Mouse (Mus musculus) limb, embryonic 14.5 days (tissue): ENCODE data around the gene Olfr1138. TPM values are rescaled to one million over a fixed set of nuclear protein-coding genes. Genes with fewer than 3 reads are reported as not detected.

Source experiments
- ATAC-seq: fragments of 200-750 bp; cut with Nextera tagmentation; 2 replicates; pipeline ENCODE4 v1.8.0; 2017; ENCODE audit warnings: low read depth, moderate number of reproducible peaks, moderate TSS enrichment; ENCODE audit not compliant: low FRiP score
- DNase-seq: peaks from one replicate; pipeline ENCODE4 v3.0.0-alpha.2; 2015; ENCODE audit warnings: low spot score
- H3K27ac ChIP-seq: fragments of 300-500 bp; sonication (generic); replicated peaks from 2 replicates; pipeline ENCODE4 v1.5.1; 2014; ENCODE audit warnings: low read depth, mild to moderate bottlenecking, low read length, moderate library complexity, mixed read lengths
- H3K27me3 ChIP-seq: fragments of 300-500 bp; sonication (generic); 2 replicates; pipeline ENCODE4 v1.6.1; 2014; ENCODE audit warnings: low read length, mixed read lengths; ENCODE audit not compliant: control insufficient read depth, insufficient read depth
- H3K36me3 ChIP-seq: fragments of 300-500 bp; sonication (generic); 2 replicates; pipeline ENCODE4 v1.6.1; 2014; ENCODE audit warnings: mild to moderate bottlenecking, low read length, moderate library complexity, mixed read lengths; ENCODE audit not compliant: control insufficient read depth, insufficient read depth
- H3K4me1 ChIP-seq: fragments of 300-500 bp; sonication (generic); 2 replicates; pipeline ENCODE4 v1.6.1; 2014; ENCODE audit warnings: antibody characterized with exemption, low read length, mixed read lengths; ENCODE audit not compliant: control insufficient read depth, insufficient read depth
- H3K4me2 ChIP-seq: fragments of 300-500 bp; sonication (generic); replicated peaks from 2 replicates; pipeline ENCODE4 v1.6.1; 2014; ENCODE audit warnings: low read depth, mild to moderate bottlenecking, low read length, moderate library complexity; ENCODE audit not compliant: severe bottlenecking
- H3K4me3 ChIP-seq: fragments of 300-500 bp; sonication (generic); replicated peaks from 2 replicates; pipeline ENCODE4 v1.5.1; 2014; ENCODE audit warnings: low read length
- H3K9ac ChIP-seq: fragments of 300-500 bp; sonication (generic); 2 replicates; pipeline ENCODE4 v1.6.1; 2014; ENCODE audit warnings: mild to moderate bottlenecking, low read depth, low read length, moderate library complexity; ENCODE audit not compliant: severe bottlenecking
- H3K9me3 ChIP-seq: fragments of 300-500 bp; sonication (generic); 2 replicates; pipeline ENCODE4 v1.6.1; 2016; ENCODE audit warnings: low read length; ENCODE audit not compliant: control insufficient read depth
- POLR2A ChIP-seq: fragments of 200-500 bp; IDR thresholded peaks from 2 replicates; pipeline ENCODE4 v1.8.0; 2012; ENCODE audit warnings: inconsistent platforms, mild to moderate bottlenecking, moderate library complexity, borderline replicate concordance; ENCODE audit not compliant: insufficient read depth, insufficient read length; ENCODE audit errors: extremely low read depth
- WGBS: fragments of 180-500 bp; shearing (Covaris S2); extraction: QIAGEN DNeasy Blood & Tissue Kit; methylation state at CpG from one replicate; pipeline ENCODE4 v1.1.7; 2014; 5-methylcytosine and 5-hydroxymethylcytosine counted together
- polyA plus RNA-seq, 2 experiments: library from polyadenylated mRNA; depleted of rRNA in 1 of 2; stranded (reverse) in 1 of 2; unstranded in 1 of 2; fragments of >200 nt; fragmentation: Nextera tagmentation in 1 of 2; extraction: Ambion mirVana in 1 of 2; gene quantifications; 2 replicates each; pipeline versions ENCODE4 v1.2.1 to v1.2.3; 2012 to 2014

The Olfr1138 gene
- polyA plus RNA-seq (2012; rRNA removed), result not detected in 2 replicates
- polyA plus RNA-seq (2014; fragmentation: Nextera tagmentation; extraction: Ambion mirVana), result not detected in 2 replicates

GRCm38 (mm10) chr2:87739878-87740277, at the start of gene Olfr1138:
Olfr1138 (minus strand) TSS chr2:87739978.
- Histone ChIP-seq H3K36me3 (no peaks in the 10 kb centered on the region), H3K9ac (no peak within 1 kb of the TSS), H3K4me3 (no peak within 1 kb of the TSS), H3K4me1 (no peaks in the 10 kb centered on the region), H3K9me3 (no peaks in the 10 kb centered on the region), H3K4me2 (no peak within 1 kb of the TSS), H3K27ac (no peak within 1 kb of the TSS), H3K27me3 (no peaks in the 10 kb centered on the region)
- TF ChIP-seq POLR2A, result no peak
- DNase-seq, result no peak
- WGBS, result 82% methylated on average over 1 of the region's 1 CpGs
- ATAC-seq, result no peak

- H3K9me3 ChIP-seq, result no peaks in the 10 kb centered on the region
- no peaks in the 10 kb centered on the region for H3K36me3 ChIP-seq
- WGBS, result 81% methylated on average over 4 of the region's 4 CpGs
- ATAC-seq (no peak), DNase-seq (no peak)
- no peak within 1 kb of the TSS for H3K27ac ChIP-seq
- H3K4me1 ChIP-seq, result no peaks in the 10 kb centered on the region
- no peak within 1 kb of the TSS for H3K9ac ChIP-seq
- H3K27me3 ChIP-seq, result no peaks in the 10 kb centered on the region
- TF ChIP-seq POLR2A, result no peak
- no peak within 1 kb of the TSS for H3K4me2 ChIP-seq
- H3K4me3 ChIP-seq, result no peak within 1 kb of the TSS
Observed at GRCm38 (mm10) chr2:87779183-87779582, 39.4 kb upstream of the Olfr1138 start, which contains the start of gene Olfr152. Olfr152 (plus strand) TSS chr2:87779483.

GRCm38 (mm10) chr2:87776143-87776542, 36.4 kb upstream of the Olfr1138 start:
- Histone ChIP-seq H3K36me3 (no peaks in the 10 kb centered on the region), H3K27ac (no peak overlapping the region), H3K4me3 (no peak overlapping the region), H3K9ac (no peak overlapping the region), H3K4me2 (no peak overlapping the region), H3K9me3 (no peaks in the 10 kb centered on the region), H3K4me1 (no peaks in the 10 kb centered on the region), H3K27me3 (no peaks in the 10 kb centered on the region)
- 46% methylated on average over 1 of the region's 1 CpGs for WGBS
- DNase-seq (no peak), ATAC-seq (no peak)
- no peak for TF ChIP-seq POLR2A

GRCm38 (mm10) chr2:87753891-87754290, 14.1 kb upstream of the Olfr1138 start, which contains the start of gene Olfr1141:
Olfr1141 (minus strand) TSS chr2:87753991.
- ATAC-seq, result no peak

GRCm38 (mm10) chr2:87743452-87743851, 3.7 kb upstream of the Olfr1138 start, which contains the start of gene Olfr1140:
Olfr1140 (plus strand) TSS chr2:87743752.
- Histone ChIP-seq H3K4me1 (no peaks in the 10 kb centered on the region), H3K4me2 (no peak within 1 kb of the TSS), H3K9me3 (no peaks in the 10 kb centered on the region), H3K36me3 (no peaks in the 10 kb centered on the region), H3K27me3 (no peaks in the 10 kb centered on the region), H3K9ac (no peak within 1 kb of the TSS), H3K4me3 (no peak within 1 kb of the TSS), H3K27ac (no peak within 1 kb of the TSS)
- ATAC-seq (no peak), DNase-seq (no peak)
- WGBS, result 67% methylated on average over 3 of the region's 3 CpGs
- TF ChIP-seq POLR2A, result no peak

More at GRCm38 (mm10) chr2:87753891-87754290, 14.1 kb upstream of the Olfr1138 start, which contains the start of gene Olfr1141:
- no peaks in the 10 kb centered on the region for H3K4me1 ChIP-seq
- no peak for TF ChIP-seq POLR2A
- no peak within 1 kb of the TSS for H3K4me3 ChIP-seq
- no peaks in the 10 kb centered on the region for H3K27me3 ChIP-seq
- H3K27ac ChIP-seq, result no peak within 1 kb of the TSS
- H3K4me2 ChIP-seq, result no peak within 1 kb of the TSS
- 78% methylated on average over 1 of the region's 1 CpGs for WGBS
- no peaks in the 10 kb centered on the region for H3K36me3 ChIP-seq
- no peaks in the 10 kb centered on the region for H3K9me3 ChIP-seq
- no peak for DNase-seq
- no peak within 1 kb of the TSS for H3K9ac ChIP-seq
